Mouse (Mus musculus): ENCODE data around the gene Nkx2-4. TPM values are rescaled to one million over a fixed set of nuclear protein-coding genes. Genes with fewer than 3 reads are reported as not detected.

The Nkx2-4 gene
- not detected for total RNA-seq (2021)
- long read RNA-seq, experiment 1, result 0 reads
- long read RNA-seq, experiment 2, result 0 reads

- intact Hi-C loops (cut with DNase I), result loop anchor here (5.0 to 10.0 kb wide), 3 partner anchors 92 to 860 kb away; partner anchors contain the start of gene Insm1
- peak in 1 of 2 experiments; percentile 5 for DNase-seq
Measured at GRCm38 (mm10) chr2:147085072-147085870, at the start of gene Nkx2-4. TSS of gene Nkx2-4 (minus strand) at chr2:147085445.

- intact Hi-C loops (cut with DNase I), result no loop called here
- no peak for DNase-seq
Measured at GRCm38 (mm10) chr2:147127366-147127765, 42.1 kb upstream of the Nkx2-4 start.

GRCm38 (mm10) chr2:147119736-147120135, 34.5 kb upstream of the Nkx2-4 start:
- intact Hi-C loops (cut with DNase I), result no loop called here
- no peak for DNase-seq

GRCm38 (mm10) chr2:147086441-147086840, 1.2 kb upstream of the Nkx2-4 start:
- no peak for DNase-seq
- intact Hi-C loops (cut with DNase I), result loop anchor here (5.0 to 10.0 kb wide), 3 partner anchors 91 to 862 kb away; partner anchors contain the start of gene Insm1

GRCm38 (mm10) chr2:147085937-147086336, 692 bp upstream of the Nkx2-4 start:
- no peak for DNase-seq
- intact Hi-C loops (cut with DNase I), result loop anchor here (5.0 to 10.0 kb wide), 3 partner anchors 91 to 861 kb away; partner anchors contain the start of gene Insm1

- peak; percentile 12 to 16 for DNase-seq
- intact Hi-C loops (cut with DNase I), result loop anchor here (5.0 to 10.0 kb wide), 3 partner anchors 93 to 860 kb away; partner anchors contain the start of gene Insm1
Measured at GRCm38 (mm10) chr2:147084366-147085071, 726 bp downstream of the Nkx2-4 start.

- intact Hi-C loops (cut with DNase I), result loop anchor here (10.0 kb wide), 1 partner anchor 859 kb away; the partner anchor contains the start of gene Insm1
- peak; percentile 17 to 20 for DNase-seq
Measured at GRCm38 (mm10) chr2:147083471-147084365, 1.5 kb downstream of the Nkx2-4 start.

- intact Hi-C loops (cut with DNase I), result loop anchor here (10.0 kb wide), 1 partner anchor 858 kb away; the partner anchor contains the start of gene Insm1
- DNase-seq, result no peak
Measured at GRCm38 (mm10) chr2:147082391-147082790, 2.9 kb downstream of the Nkx2-4 start.

- intact Hi-C loops (cut with DNase I), result no loop called here
- DNase-seq, result no peak
Measured at GRCm38 (mm10) chr2:147074399-147074798, 10.8 kb downstream of the Nkx2-4 start.

- no peak for DNase-seq
- intact Hi-C loops (cut with DNase I), result no loop called here
Measured at GRCm38 (mm10) chr2:147073962-147074361, 11.3 kb downstream of the Nkx2-4 start.

- no peak for DNase-seq
- intact Hi-C loops (cut with DNase I), result no loop called here
Measured at GRCm38 (mm10) chr2:147070305-147070704, 14.9 kb downstream of the Nkx2-4 start.

- intact Hi-C loops (cut with DNase I), result no loop called here
- no peak for DNase-seq
Measured at GRCm38 (mm10) chr2:147069077-147069476, 16.2 kb downstream of the Nkx2-4 start.

GRCm38 (mm10) chr2:147067480-147068246, 17.6 kb downstream of the Nkx2-4 start:
- DNase-seq, result no peak
- intact Hi-C loops (cut with DNase I), result no loop called here

- intact Hi-C loops (cut with DNase I), result no loop called here
- DNase-seq, result no peak
Measured at GRCm38 (mm10) chr2:147053229-147053892, 31.9 kb downstream of the Nkx2-4 start.

GRCm38 (mm10) chr2:147047051-147047450, 38.2 kb downstream of the Nkx2-4 start:
- DNase-seq, result no peak
- intact Hi-C loops (cut with DNase I), result no loop called here

- DNase-seq, result no peak
- intact Hi-C loops (cut with DNase I), result loop anchor here (5.0 kb wide), 1 partner anchor 79 kb away; no protein-coding TSS in a partner anchor
Measured at GRCm38 (mm10) chr2:147035864-147036263, 49.4 kb downstream of the Nkx2-4 start.

All from heart, postnatal 14 days (tissue).